Mouse (Mus musculus) neural tube, embryonic 11.5 days (tissue): ENCODE data around the gene Cobll1. TPM values are rescaled to one million over a fixed set of nuclear protein-coding genes. Genes with fewer than 3 reads are reported as not detected.

ENCODE experiments used
- ATAC-seq: fragments of 200-750 bp; cut with Nextera tagmentation; 2 replicates; pipeline ENCODE4 v1.8.0; 2017; ENCODE audit warnings: moderate number of reproducible peaks, mild to moderate bottlenecking, moderate TSS enrichment, moderate library complexity; ENCODE audit not compliant: insufficient read depth, low FRiP score, low TSS enrichment
- DNase-seq: peaks from one replicate; pipeline ENCODE4 v3.0.0-alpha.2; 2015; ENCODE audit warnings: low spot score
- H3K27ac ChIP-seq: fragments of 300-500 bp; sonication (generic); 2 replicates; pipeline ENCODE4 v1.5.1; 2014; ENCODE audit warnings: low read depth, mild to moderate bottlenecking, low read length
- H3K27me3 ChIP-seq: fragments of 300-500 bp; sonication (generic); 2 replicates; pipeline ENCODE4 v1.6.1; 2014; ENCODE audit warnings: mild to moderate bottlenecking, low read length, mixed read lengths; ENCODE audit not compliant: control insufficient read depth, insufficient read depth
- H3K36me3 ChIP-seq: fragments of 300-500 bp; sonication (generic); 2 replicates; pipeline ENCODE4 v1.6.1; 2014; ENCODE audit warnings: mild to moderate bottlenecking, low read length, moderate library complexity, mixed read lengths; ENCODE audit not compliant: control insufficient read depth, insufficient read depth
- H3K4me1 ChIP-seq: fragments of 300-500 bp; sonication (generic); 2 replicates; pipeline ENCODE4 v1.6.1; 2014; ENCODE audit warnings: low read length, mixed read lengths; ENCODE audit not compliant: control insufficient read depth, insufficient read depth
- H3K4me2 ChIP-seq: fragments of 300-500 bp; sonication (generic); 2 replicates; pipeline ENCODE4 v1.6.1; 2014; ENCODE audit warnings: low read depth, mild to moderate bottlenecking, moderate library complexity
- H3K4me3 ChIP-seq: fragments of 300-500 bp; sonication (generic); 2 replicates; pipeline ENCODE4 v1.5.1; 2014; ENCODE audit warnings: low read depth, low read length
- H3K9ac ChIP-seq: fragments of 300-500 bp; sonication (generic); 2 replicates; pipeline ENCODE4 v1.6.1; 2014; ENCODE audit warnings: mild to moderate bottlenecking, low read length
- H3K9me3 ChIP-seq: fragments of 300-500 bp; sonication (generic); 2 replicates; pipeline ENCODE4 v1.6.1; 2016; ENCODE audit warnings: low read length; ENCODE audit not compliant: control insufficient read depth
- WGBS: fragments of 180-500 bp; shearing (Covaris S2); extraction: QIAGEN DNeasy Blood & Tissue Kit; methylation state at CpG from one replicate; pipeline ENCODE4 v1.1.7; 2014; 5-methylcytosine and 5-hydroxymethylcytosine counted together
- polyA plus RNA-seq: library from polyadenylated mRNA; unstranded; fragments of >200 nt; fragmentation: Nextera tagmentation; extraction: Ambion mirVana; gene quantifications from 2 replicates; pipeline ENCODE4 v1.2.1, GENCODE M21; 2014

Cobll1 gene
- polyA plus RNA-seq, 1 experiment from 2014 or later = 1.6 TPM

DNA sequence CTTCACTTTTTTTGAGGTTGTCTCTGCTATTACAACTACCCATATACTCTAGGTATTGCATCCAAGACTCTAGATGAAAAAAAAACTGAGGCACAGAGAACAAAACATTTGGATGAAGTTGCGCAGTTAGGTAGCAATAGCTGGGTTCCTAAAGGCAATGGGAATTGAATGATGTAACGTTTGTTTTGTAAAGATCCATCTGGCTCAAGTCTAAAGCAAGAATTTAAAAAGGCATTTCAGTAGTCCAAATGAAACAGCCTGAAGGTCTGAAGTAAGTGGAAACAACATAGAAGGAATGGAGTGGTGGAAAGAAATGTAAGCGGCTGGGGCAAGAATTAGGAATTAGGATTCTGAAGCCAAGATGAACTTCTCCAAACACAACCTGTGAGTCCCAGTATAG is 188.4 kb downstream of the Cobll1 start:
- H3K27me3 ChIP-seq = no peaks in the 10 kb centered on the region
- no peak overlapping the region for H3K4me3 ChIP-seq
- H3K27ac ChIP-seq = no peak overlapping the region
- no peaks in the 10 kb centered on the region for H3K36me3 ChIP-seq
- H3K4me1 ChIP-seq = no peaks in the 10 kb centered on the region
- H3K9me3 ChIP-seq = no peaks in the 10 kb centered on the region
- WGBS = 96% methylated on average over 3 of the region's 3 CpGs
- no peak overlapping the region for H3K9ac ChIP-seq
- no peak overlapping the region for H3K4me2 ChIP-seq
- ATAC-seq = no peak
- no peak for DNase-seq

DNA sequence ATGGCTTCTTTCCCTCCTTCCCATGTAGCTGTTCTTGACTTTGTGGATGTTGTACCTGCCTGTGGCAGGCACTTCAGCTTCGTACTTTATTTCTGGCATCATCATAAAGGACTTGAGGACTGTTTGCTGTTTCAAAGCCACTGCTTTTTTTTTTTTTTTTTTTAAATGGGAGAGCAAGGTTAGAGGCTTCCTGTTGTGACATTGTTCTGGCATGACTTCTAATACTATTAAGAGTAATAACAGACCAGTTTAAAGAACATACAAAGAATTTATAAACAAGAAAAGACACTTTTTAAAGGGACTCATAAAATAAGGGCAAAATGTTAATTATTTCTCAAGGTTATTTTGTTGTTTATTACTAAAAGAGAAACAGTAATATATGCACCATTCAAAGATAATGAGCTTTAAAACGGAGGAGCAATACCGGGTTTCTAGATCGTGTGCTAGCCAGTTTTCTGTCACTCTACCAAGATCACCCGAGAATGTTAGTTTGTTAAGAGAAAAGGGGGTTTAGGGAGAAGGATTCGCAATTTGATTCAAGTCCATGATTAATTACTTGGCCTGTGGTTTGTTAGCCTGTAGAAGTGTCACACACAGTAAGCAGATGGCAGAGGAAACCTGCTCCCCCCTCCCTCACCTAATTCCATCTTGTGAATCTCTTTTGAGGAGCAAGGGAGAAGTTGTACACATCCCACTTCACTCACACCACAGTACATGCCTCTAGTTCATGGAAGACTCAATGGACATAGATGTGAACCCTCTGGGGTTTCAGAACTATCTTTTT is 190.8 kb downstream of the Cobll1 start:
- no peaks in the 10 kb centered on the region for H3K4me1 ChIP-seq
- H3K27me3 ChIP-seq = no peaks in the 10 kb centered on the region
- H3K9ac ChIP-seq = no peak overlapping the region
- no peaks in the 10 kb centered on the region for H3K36me3 ChIP-seq
- H3K27ac ChIP-seq = no peak overlapping the region
- H3K9me3 ChIP-seq = no peaks in the 10 kb centered on the region
- no peak overlapping the region for H3K4me3 ChIP-seq
- 78% methylated on average over 6 of the region's 6 CpGs for WGBS
- DNase-seq (no peak), ATAC-seq (no peak)
- no peak overlapping the region for H3K4me2 ChIP-seq

Other genes with a start within 250 kb of the Cobll1 start
- 7.2 and 8.8 TPM in 2 replicates for gene Grb14, start 214.4 kb downstream of the Cobll1 start, polyA plus RNA-seq
- 0.28 TPM in 1 of 2 replicates, not detected in the other for gene Slc38a11, start 124.6 kb upstream of the Cobll1 start, polyA plus RNA-seq